Comparison of ENCODE assay signal across 30 mouse cellular contexts in the genomic region with DNA sequence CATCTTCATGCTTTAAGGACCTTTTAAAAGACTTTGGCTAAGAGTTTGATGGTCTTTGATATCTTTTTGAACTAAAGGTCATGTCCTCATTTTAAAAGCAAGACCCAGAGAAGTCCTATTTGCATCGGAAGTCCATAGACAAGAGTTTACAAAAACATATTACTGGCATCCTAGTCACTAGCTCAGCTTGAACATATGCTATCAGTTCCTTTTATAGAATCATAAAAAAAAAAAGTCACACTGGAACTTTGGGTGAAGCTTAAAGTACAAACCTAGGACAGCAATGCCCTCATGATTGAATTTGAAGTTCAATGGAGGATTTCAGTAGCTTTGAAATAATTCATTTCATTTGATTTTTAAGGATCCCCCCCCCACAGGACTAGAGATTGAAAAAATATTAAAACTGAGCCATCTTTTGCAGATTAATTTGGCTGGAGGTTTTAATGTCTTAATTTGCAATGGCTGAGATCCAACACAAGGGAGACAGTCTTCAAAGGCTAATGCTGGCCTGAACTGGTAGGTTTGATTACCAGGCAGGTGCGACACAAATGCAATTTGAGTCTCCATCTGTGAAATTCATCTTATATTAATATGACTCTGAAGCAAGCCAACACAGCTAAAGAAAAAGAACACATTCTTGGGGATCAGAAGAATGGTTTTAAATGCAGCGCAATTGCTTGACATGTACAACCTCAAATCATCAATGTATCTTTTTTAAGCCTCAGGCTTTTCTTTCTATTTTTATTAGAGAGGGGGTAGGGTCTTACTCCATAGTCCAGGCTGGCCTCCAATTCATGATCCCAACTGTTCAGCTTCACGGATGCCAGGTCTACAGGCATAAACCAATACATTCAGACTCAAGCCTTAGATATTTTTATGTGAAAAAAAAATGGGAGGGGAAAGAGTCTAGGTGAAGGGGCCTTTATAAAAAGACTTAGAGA.
DNase-seq lines count a peak whose midpoint lies in the region; ATAC-seq and TF ChIP-seq lines count a peak whose summit lies in the region.
"Had no signal": no experiment of that assay in that cellular context is flagged by ENCODE, and none has a peak within 500 bp of the region (broad histone marks: within the 10 kb centered on the region; RNA-seq: fewer than 3 reads in every experiment).

No protein-coding gene starts in this region.

- H3K9me3 ChIP-seq in forebrain, embryonic 15.5 days: no peaks in the 10 kb centered on the region
- H3K9me3 ChIP-seq in forebrain, embryonic 10.5 days: no peaks in the 10 kb centered on the region
- no peaks in the 10 kb centered on the region for H3K9me3 ChIP-seq in midbrain, postnatal 0 days (ENCODE audit: low read length)
- no peaks in the 10 kb centered on the region for H3K9me3 ChIP-seq in midbrain, embryonic 16.5 days (replicated peaks; ENCODE audit: control insufficient read depth, low read length, poor library complexity, severe bottlenecking)
- H3K9me3 ChIP-seq: embryonic facial prominence, embryonic 13.5 days; heart, embryonic 10.5 days; hindbrain, embryonic 15.5 days; intestine, embryonic 15.5 days; limb, embryonic 13.5 days; liver, embryonic 13.5 days; megakaryocyte, embryonic 14.5 days; neural tube, embryonic 13.5 days; stomach, embryonic 15.5 days had no signal

- no peak for ATAC-seq in forebrain, embryonic 15.5 days (replicated peaks)
- ATAC-seq in midbrain, postnatal 0 days (ENCODE audit: low FRiP score): no peak
- no peak for ATAC-seq in midbrain, embryonic 16.5 days
- ATAC-seq: intestine, embryonic 15.5 days had no signal

- H3K27ac ChIP-seq in forebrain, embryonic 15.5 days (replicated peaks): 0 out of 2 replicates have a peak overlapping the region, but pooled peaks have one; percentile 28
- no peak overlapping the region for H3K27ac ChIP-seq in forebrain, embryonic 10.5 days
- no peak overlapping the region for H3K27ac ChIP-seq in midbrain, postnatal 0 days (ENCODE audit: low read depth, low read length)
- H3K27ac ChIP-seq in midbrain, embryonic 16.5 days (ENCODE audit: low read length): no peak overlapping the region
- H3K27ac ChIP-seq: embryonic facial prominence, embryonic 13.5 days; heart, embryonic 10.5 days; hindbrain, embryonic 15.5 days; intestine, embryonic 15.5 days; limb, embryonic 13.5 days; liver, embryonic 13.5 days; neural tube, embryonic 13.5 days; stomach, embryonic 15.5 days had no signal

- H3K27me3 ChIP-seq in forebrain, embryonic 15.5 days: no peaks in the 10 kb centered on the region
- no peaks in the 10 kb centered on the region for H3K27me3 ChIP-seq in forebrain, embryonic 10.5 days (ENCODE audit: poor library complexity, severe bottlenecking)
- no peaks in the 10 kb centered on the region for H3K27me3 ChIP-seq in midbrain, postnatal 0 days (ENCODE audit: insufficient read depth, low read length)
- H3K27me3 ChIP-seq in midbrain, embryonic 16.5 days (ENCODE audit: control insufficient read depth, insufficient read depth, low read depth, low read length): no peaks in the 10 kb centered on the region
- H3K27me3 ChIP-seq: embryonic facial prominence, embryonic 13.5 days; hindbrain, embryonic 15.5 days; intestine, embryonic 15.5 days; limb, embryonic 13.5 days; liver, embryonic 13.5 days; megakaryocyte, embryonic 14.5 days; neural tube, embryonic 13.5 days; stomach, embryonic 15.5 days had no signal

- H3K36me3 ChIP-seq in forebrain, embryonic 15.5 days: no peaks in the 10 kb centered on the region
- H3K36me3 ChIP-seq in forebrain, embryonic 10.5 days (replicated peaks): no peaks in the 10 kb centered on the region
- no peaks in the 10 kb centered on the region for H3K36me3 ChIP-seq in midbrain, postnatal 0 days (ENCODE audit: insufficient read depth, low read length)
- no peaks in the 10 kb centered on the region for H3K36me3 ChIP-seq in midbrain, embryonic 16.5 days (ENCODE audit: control insufficient read depth, insufficient read depth, low read length)
- H3K36me3 ChIP-seq: embryonic facial prominence, embryonic 13.5 days; heart, embryonic 10.5 days; hindbrain, embryonic 15.5 days; intestine, embryonic 15.5 days; limb, embryonic 13.5 days; liver, embryonic 13.5 days; neural tube, embryonic 13.5 days; stomach, embryonic 15.5 days had no signal

- TF ChIP-seq CTCF in midbrain, postnatal 0 days (IDR thresholded peaks at IDR 0.05): no peak

- H3K4me2 ChIP-seq in forebrain, embryonic 15.5 days (replicated peaks): no peak overlapping the region
- H3K4me2 ChIP-seq in midbrain, postnatal 0 days (ENCODE audit: low read depth, low read length, poor library complexity, severe bottlenecking): no peak overlapping the region
- H3K4me2 ChIP-seq in midbrain, embryonic 16.5 days (ENCODE audit: low read length): no peak overlapping the region
- H3K4me2 ChIP-seq: embryonic facial prominence, embryonic 13.5 days; hindbrain, embryonic 15.5 days; intestine, embryonic 15.5 days; limb, embryonic 13.5 days; liver, embryonic 13.5 days; neural tube, embryonic 13.5 days; stomach, embryonic 15.5 days had no signal

- DNase-seq in forebrain, embryonic 10.5 days (ENCODE audit: extremely low spot score, low spot score): no peak
- DNase-seq in midbrain, postnatal 0 days (ENCODE audit: low spot score): peak; percentile 67
- DNase-seq in cerebellum, postnatal 10 days: peak; percentile 87 to 96
- DNase-seq in frontal cortex, adult 2 months (ENCODE audit: extremely low spot score in 1 of 2, low spot score in 1 of 2): no peak
- DNase-seq in retina, embryonic 14.5 days (ENCODE audit: low spot score): no peak
- DNase-seq: adrenal gland, postnatal 14 days; embryo, embryonic 11 days; gastrocnemius, postnatal 10 days; heart, postnatal 4 days; kidney, adult 9 months; kidney, postnatal 14 days; layer of hippocampus, postnatal 36 days; liver, embryonic 13.5 days; lung, adult 2 months; midbrain, embryonic 14.5 days; right cerebral cortex, postnatal 4 days; thymus, adult 18-20 months; thymus, postnatal 36 days had no signal

- no peak overlapping the region for H3K9ac ChIP-seq in forebrain, embryonic 15.5 days (replicated peaks)
- H3K9ac ChIP-seq in midbrain, postnatal 0 days (replicated peaks; ENCODE audit: low read length, poor library complexity, severe bottlenecking): no peak overlapping the region
- no peak overlapping the region for H3K9ac ChIP-seq in midbrain, embryonic 16.5 days (ENCODE audit: low read depth, low read length)
- H3K9ac ChIP-seq: embryonic facial prominence, embryonic 13.5 days; hindbrain, embryonic 15.5 days; intestine, embryonic 15.5 days; limb, embryonic 13.5 days; liver, embryonic 13.5 days; neural tube, embryonic 13.5 days; stomach, embryonic 15.5 days had no signal

- 74% methylated on average over 4 of the region's 4 CpGs for WGBS in forebrain, embryonic 15.5 days
- WGBS in forebrain, embryonic 10.5 days: 94% methylated on average over 4 of the region's 4 CpGs
- WGBS in midbrain, postnatal 0 days: 75% methylated on average over 4 of the region's 4 CpGs
- WGBS in midbrain, embryonic 16.5 days: 77% methylated on average over 4 of the region's 4 CpGs

- H3K4me3 ChIP-seq in forebrain, embryonic 15.5 days: no peak overlapping the region
- H3K4me3 ChIP-seq in forebrain, embryonic 10.5 days: no peak overlapping the region
- no peak overlapping the region for H3K4me3 ChIP-seq in midbrain, postnatal 0 days (ENCODE audit: low read depth, low read length)
- H3K4me3 ChIP-seq in midbrain, embryonic 16.5 days (ENCODE audit: low read depth, low read length): no peak overlapping the region
- H3K4me3 ChIP-seq: embryonic facial prominence, embryonic 13.5 days; erythroblast, embryonic 14.5 days; heart, embryonic 10.5 days; hindbrain, embryonic 15.5 days; intestine, embryonic 15.5 days; limb, embryonic 13.5 days; liver, embryonic 13.5 days; megakaryocyte, embryonic 14.5 days; myocyte; neural tube, embryonic 13.5 days; stomach, embryonic 15.5 days had no signal

- H3K4me1 ChIP-seq in forebrain, embryonic 15.5 days: peaks cover 4% of the 10 kb centered on the region; the same call in 1 of the 2 replicates
- H3K4me1 ChIP-seq in forebrain, embryonic 10.5 days: no peaks in the 10 kb centered on the region
- H3K4me1 ChIP-seq in midbrain, postnatal 0 days (ENCODE audit: insufficient read depth, low read length): no peaks in the 10 kb centered on the region
- no peaks in the 10 kb centered on the region for H3K4me1 ChIP-seq in midbrain, embryonic 16.5 days (ENCODE audit: control insufficient read depth, insufficient read depth, low read length)
- H3K4me1 ChIP-seq: embryonic facial prominence, embryonic 13.5 days; heart, embryonic 10.5 days; hindbrain, embryonic 15.5 days; intestine, embryonic 15.5 days; limb, embryonic 13.5 days; liver, embryonic 13.5 days; megakaryocyte, embryonic 14.5 days; neural tube, embryonic 13.5 days; stomach, embryonic 15.5 days had no signal

Comparison
In these comparisons a context has a peak if more than half of its experiments do, and no peak if none do; other contexts are left out.
1. DNase-seq: peak in midbrain, postnatal 0 days (single experiment) and cerebellum, postnatal 10 days (2 of 2); none in forebrain, embryonic 10.5 days (single experiment), frontal cortex, adult 2 months (0 of 2) and retina, embryonic 14.5 days (single experiment).